Mouse (Mus musculus) embryonic facial prominence, embryonic 11.5 days (tissue): ENCODE measurements at regions not wholly inside any gene's neighbourhood (a gene's known extent, or its start where the extent isn't known, plus 50 kb on each side); places are given as distances from the start of the nearest gene placed in this dataset.

ENCODE experiments used
- ATAC-seq: fragments of 200-750 bp; cut with Nextera tagmentation; replicated peaks from 2 replicates; pipeline ENCODE4 v1.8.0; 2017; ENCODE audit warnings: low read depth; ENCODE audit not compliant: insufficient number of reproducible peaks, low FRiP score, low TSS enrichment
- DNase-seq: peaks from one replicate; pipeline ENCODE4 v3.0.0-alpha.2; 2015; ENCODE audit warnings: low spot score
- H3K27ac ChIP-seq: fragments of 300-500 bp; sonication (generic); replicated peaks from 2 replicates; pipeline ENCODE4 v1.5.1; 2014; ENCODE audit warnings: mild to moderate bottlenecking, low read depth, low read length, control low read depth
- H3K27me3 ChIP-seq: fragments of 300-500 bp; sonication (generic); 2 replicates; pipeline ENCODE4 v1.6.1; 2014; ENCODE audit warnings: mild to moderate bottlenecking, low read length, moderate library complexity, mixed read lengths; ENCODE audit not compliant: control insufficient read depth, insufficient read depth
- H3K36me3 ChIP-seq: fragments of 300-500 bp; sonication (generic); replicated peaks from 2 replicates; pipeline ENCODE4 v1.6.1; 2014; ENCODE audit warnings: low read depth, mild to moderate bottlenecking, low read length, moderate library complexity, mixed read lengths; ENCODE audit not compliant: control insufficient read depth, insufficient read depth
- H3K4me1 ChIP-seq: fragments of 300-500 bp; sonication (generic); 2 replicates; pipeline ENCODE4 v1.6.1; 2014; ENCODE audit warnings: low read length, mixed read lengths; ENCODE audit not compliant: control insufficient read depth, insufficient read depth
- H3K4me2 ChIP-seq: fragments of 300-500 bp; sonication (generic); 2 replicates; pipeline ENCODE4 v1.6.1; 2014; ENCODE audit warnings: low read depth, mild to moderate bottlenecking, control low read depth, low read length, moderate library complexity
- H3K4me3 ChIP-seq: fragments of 300-500 bp; sonication (generic); 2 replicates; pipeline ENCODE4 v1.5.1; 2014; ENCODE audit warnings: low read depth, low read length, control low read depth
- H3K9ac ChIP-seq: fragments of 300-500 bp; sonication (generic); replicated peaks from 2 replicates; pipeline ENCODE4 v1.6.1; 2014; ENCODE audit warnings: mild to moderate bottlenecking, control low read depth, low read length
- H3K9me3 ChIP-seq: fragments of 300-500 bp; sonication (generic); replicated peaks from 2 replicates; pipeline ENCODE4 v1.6.1; 2016; ENCODE audit warnings: mild to moderate bottlenecking, low read length, inconsistent platforms, mixed read lengths; ENCODE audit not compliant: control insufficient read depth
- WGBS: fragments of 180-500 bp; shearing (Covaris S2); extraction: QIAGEN DNeasy Blood & Tissue Kit; methylation state at CpG from one replicate; pipeline ENCODE4 v1.1.7; 2014; 5-methylcytosine and 5-hydroxymethylcytosine counted together

DNA sequence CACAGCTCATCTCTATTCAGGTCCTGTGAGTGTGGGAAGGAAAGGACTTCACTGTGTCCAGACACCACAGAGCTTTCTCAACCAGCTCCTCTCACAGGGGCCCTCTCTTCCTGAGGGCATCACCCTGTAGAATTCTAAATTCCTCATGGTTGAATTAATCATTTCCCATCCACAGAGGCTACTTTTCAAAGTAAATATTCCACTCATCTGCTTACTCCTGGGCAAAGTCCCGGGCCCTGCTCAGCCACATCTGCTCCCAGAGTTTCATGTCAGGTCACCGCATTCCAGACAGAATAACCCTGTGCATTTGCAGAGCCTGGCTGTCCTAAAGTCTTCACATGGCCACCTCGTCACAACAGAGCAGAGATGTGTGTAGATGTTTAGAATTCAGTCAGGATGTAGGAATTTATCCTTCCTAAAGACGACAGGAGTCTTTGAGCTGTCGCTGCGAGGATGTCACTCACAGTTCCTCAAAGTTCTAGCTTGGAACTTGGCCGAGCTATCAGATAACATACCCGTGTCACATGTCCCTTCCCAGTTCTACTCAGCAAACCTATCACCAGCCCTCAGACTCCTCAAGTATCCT is 159.8 kb upstream of the Gmds start:
- no peak overlapping the region for H3K4me2 ChIP-seq
- no peak overlapping the region for H3K9ac ChIP-seq
- H3K27ac ChIP-seq, result no peak overlapping the region
- WGBS, result 50% methylated on average over 8 of the region's 8 CpGs
- no peaks in the 10 kb centered on the region for H3K36me3 ChIP-seq
- H3K9me3 ChIP-seq, result no peaks in the 10 kb centered on the region
- no peak for ATAC-seq
- H3K27me3 ChIP-seq, result 0 out of 2 replicates have a peak, but pooled peaks cover 2% of the 10 kb centered on the region
- no peak overlapping the region for H3K4me3 ChIP-seq
- DNase-seq, result no peak
- H3K4me1 ChIP-seq, result no peaks in the 10 kb centered on the region

DNA sequence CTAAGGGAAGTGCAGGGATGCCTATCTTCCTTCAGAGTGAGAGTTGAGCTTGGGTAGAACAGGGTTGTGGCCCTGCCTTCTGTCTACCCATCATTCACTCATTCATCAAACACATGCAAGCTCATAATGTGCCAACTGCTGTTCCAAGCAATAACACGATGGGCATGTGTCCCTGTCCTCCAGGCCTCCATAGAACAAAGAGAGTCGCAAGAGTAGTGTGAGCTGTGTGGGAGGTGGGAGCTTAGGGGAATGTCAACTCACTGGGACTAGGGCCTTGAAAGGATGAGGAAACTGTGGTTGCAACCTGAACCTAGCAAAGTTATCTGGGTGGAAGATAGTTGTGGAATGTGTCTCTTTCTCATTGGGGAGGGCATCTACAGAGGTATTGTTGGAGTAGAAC is 157.7 kb upstream of the Gmds start:
- 90% methylated on average over 2 of the region's 2 CpGs for WGBS
- DNase-seq, result no peak

DNA sequence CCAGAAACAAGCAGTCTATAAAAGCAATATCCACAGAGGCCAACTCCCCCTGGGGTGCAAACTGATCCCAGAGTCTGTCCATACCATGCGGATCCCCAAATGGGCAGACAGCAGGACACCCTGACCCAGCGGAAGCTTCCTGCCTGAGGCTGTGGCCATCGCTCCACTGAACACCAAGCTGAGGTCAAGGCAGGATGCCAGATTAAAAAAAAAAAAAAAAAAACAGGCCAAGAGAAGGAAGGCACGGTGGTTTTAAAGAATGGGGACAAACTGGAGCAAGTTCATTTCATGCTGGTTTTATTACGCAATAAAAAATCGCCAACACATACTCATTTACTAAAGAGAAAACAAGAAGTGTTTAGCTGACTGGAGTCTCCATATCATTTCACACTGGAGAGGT is 156.5 kb upstream of the Gmds start:
- Histone ChIP-seq H3K9me3 (no peaks in the 10 kb centered on the region), H3K4me1 (no peaks in the 10 kb centered on the region; the same call in 1 of the 2 replicates), H3K9ac (no peak overlapping the region), H3K27ac (no peak overlapping the region), H3K27me3 (0 out of 2 replicates have a peak, but pooled peaks cover 2% of the 10 kb centered on the region), H3K4me3 (no peak overlapping the region), H3K4me2 (no peak overlapping the region), H3K36me3 (no peaks in the 10 kb centered on the region)
- no peak for ATAC-seq
- no peak for DNase-seq
- WGBS, result 56% methylated on average over 6 of the region's 6 CpGs

More for the DNA sequence above, 157.7 kb upstream of the Gmds start:
- Histone ChIP-seq H3K27ac (no peak overlapping the region), H3K9ac (no peak overlapping the region), H3K4me2 (no peak overlapping the region), H3K9me3 (no peaks in the 10 kb centered on the region), H3K27me3 (0 out of 2 replicates have a peak, but pooled peaks cover 2% of the 10 kb centered on the region), H3K4me1 (no peaks in the 10 kb centered on the region; the same call in 1 of the 2 replicates), H3K36me3 (no peaks in the 10 kb centered on the region), H3K4me3 (no peak overlapping the region)
- no peak for ATAC-seq

DNA sequence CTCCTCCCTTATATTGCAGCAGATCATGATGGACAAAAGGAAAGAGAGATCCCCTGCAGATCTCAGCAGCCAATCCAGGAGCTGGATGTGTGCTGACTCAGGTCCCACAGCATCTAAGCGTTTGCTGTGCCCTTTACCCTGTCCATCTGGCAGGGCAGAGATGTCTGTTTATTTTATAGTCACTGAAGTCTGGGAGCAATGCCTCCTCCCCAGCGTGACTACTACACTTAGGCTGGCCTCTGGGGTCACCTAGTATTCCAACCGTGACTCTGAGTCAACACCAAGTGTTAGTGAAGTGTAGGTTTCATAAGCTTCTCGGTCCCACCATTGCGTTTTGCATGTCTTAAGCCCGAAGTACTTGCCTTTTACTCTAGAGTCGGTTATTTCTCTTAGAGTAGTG is 155.3 kb upstream of the Gmds start:
- ATAC-seq (no peak), DNase-seq (no peak)
- Histone ChIP-seq H3K9me3 (no peaks in the 10 kb centered on the region), H3K9ac (no peak overlapping the region), H3K36me3 (no peaks in the 10 kb centered on the region), H3K27ac (no peak overlapping the region), H3K4me3 (no peak overlapping the region), H3K4me2 (no peak overlapping the region), H3K4me1 (no peaks in the 10 kb centered on the region; the same call in 1 of the 2 replicates), H3K27me3 (0 out of 2 replicates have a peak, but pooled peaks cover 2% of the 10 kb centered on the region)
- 45% methylated on average over 7 of the region's 7 CpGs for WGBS

DNA sequence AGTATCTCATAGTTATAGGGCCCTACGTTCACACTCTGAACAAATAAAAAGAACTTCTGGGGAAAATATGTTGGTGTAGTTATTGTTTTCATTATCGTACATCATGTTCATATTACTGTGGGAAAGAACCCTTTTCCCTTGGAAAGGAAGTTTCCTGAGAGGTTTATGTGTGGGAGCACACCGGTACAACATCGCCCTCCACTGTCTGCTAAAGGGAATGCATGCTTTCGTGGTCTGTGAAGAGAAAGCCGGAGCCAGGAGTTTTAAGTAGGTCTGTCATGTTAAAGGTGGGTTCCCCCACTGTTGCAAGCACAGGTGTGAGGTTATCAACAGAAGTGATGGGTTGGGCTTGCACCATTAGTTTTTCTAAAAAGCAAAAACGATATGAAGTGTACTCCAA is 154.8 kb upstream of the Gmds start:
- Histone ChIP-seq H3K27ac (no peak overlapping the region), H3K9ac (no peak overlapping the region), H3K4me3 (no peak overlapping the region), H3K27me3 (0 out of 2 replicates have a peak, but pooled peaks cover 2% of the 10 kb centered on the region), H3K4me2 (no peak overlapping the region), H3K4me1 (no peaks in the 10 kb centered on the region; the same call in 1 of the 2 replicates), H3K9me3 (no peaks in the 10 kb centered on the region), H3K36me3 (no peaks in the 10 kb centered on the region)
- 16% methylated on average over 7 of the region's 7 CpGs for WGBS
- DNase-seq (peak; percentile 90), ATAC-seq (no peak)

DNA sequence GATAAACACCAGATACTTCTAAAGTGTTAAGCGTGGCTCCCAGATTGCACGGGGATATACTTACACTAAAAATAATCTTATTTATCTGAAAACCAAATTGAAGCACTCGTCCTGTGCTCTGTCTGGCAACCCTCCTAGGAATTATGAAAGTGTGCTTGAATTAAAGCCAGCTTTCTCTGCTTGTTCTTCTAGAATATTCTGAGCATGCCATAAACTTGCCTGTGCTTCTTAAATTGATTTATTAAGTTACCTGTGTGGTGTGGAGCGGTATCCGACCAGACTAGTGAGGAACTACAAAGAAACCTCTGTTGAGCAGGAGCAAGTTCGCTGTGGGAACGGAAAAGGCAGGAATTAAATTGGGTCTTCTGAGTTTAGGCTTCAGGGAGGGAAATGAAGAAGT is 154.0 kb upstream of the Gmds start:
- Histone ChIP-seq H3K27me3 (0 out of 2 replicates have a peak, but pooled peaks cover 2% of the 10 kb centered on the region), H3K4me3 (no peak overlapping the region), H3K9me3 (no peaks in the 10 kb centered on the region), H3K9ac (no peak overlapping the region), H3K27ac (no peak overlapping the region), H3K36me3 (no peaks in the 10 kb centered on the region), H3K4me1 (no peaks in the 10 kb centered on the region; the same call in 1 of the 2 replicates), H3K4me2 (no peak overlapping the region)
- ATAC-seq (no peak), DNase-seq (no peak)
- WGBS, result 55% methylated on average over 7 of the region's 7 CpGs

DNA sequence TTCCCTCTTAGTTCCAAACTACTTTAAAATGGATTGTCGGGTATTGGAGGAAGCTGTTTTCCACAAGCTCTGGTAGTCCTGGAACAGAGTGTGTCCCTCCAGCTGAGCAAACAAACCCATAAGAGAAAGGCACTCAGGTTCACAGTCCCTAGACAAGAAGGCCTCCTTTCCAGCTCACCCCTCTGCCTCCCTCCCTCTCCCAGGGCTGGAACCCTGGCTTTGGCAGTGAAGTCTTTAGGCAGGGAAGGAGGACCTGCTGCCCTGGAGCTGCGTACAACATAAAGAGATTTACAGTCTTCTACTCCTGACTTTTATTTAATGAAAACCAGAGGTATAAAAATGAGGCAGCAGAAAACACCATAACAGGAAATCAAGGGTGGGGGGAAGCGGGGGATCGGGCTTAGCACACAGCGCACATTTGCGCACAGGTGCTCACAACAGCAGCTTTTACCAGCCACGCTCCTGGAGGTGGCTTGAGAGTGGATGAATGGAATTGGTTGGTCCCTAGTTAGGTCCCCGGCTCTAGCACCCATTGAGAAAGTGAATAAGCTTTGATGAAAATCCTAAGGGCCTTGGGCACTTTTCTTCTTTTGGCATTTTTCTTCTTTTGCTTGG is 143.0 kb upstream of the Gmds start:
- ATAC-seq (no peak), DNase-seq (peak; percentile 31)
- H3K4me1 ChIP-seq, result no peaks in the 10 kb centered on the region
- H3K36me3 ChIP-seq, result no peaks in the 10 kb centered on the region
- no peak overlapping the region for H3K9ac ChIP-seq
- H3K4me2 ChIP-seq, result no peak overlapping the region
- WGBS, result 56% methylated on average over 8 of the region's 8 CpGs
- no peaks in the 10 kb centered on the region for H3K27me3 ChIP-seq
- H3K27ac ChIP-seq, result no peak overlapping the region
- no peaks in the 10 kb centered on the region for H3K9me3 ChIP-seq
- no peak overlapping the region for H3K4me3 ChIP-seq

DNA sequence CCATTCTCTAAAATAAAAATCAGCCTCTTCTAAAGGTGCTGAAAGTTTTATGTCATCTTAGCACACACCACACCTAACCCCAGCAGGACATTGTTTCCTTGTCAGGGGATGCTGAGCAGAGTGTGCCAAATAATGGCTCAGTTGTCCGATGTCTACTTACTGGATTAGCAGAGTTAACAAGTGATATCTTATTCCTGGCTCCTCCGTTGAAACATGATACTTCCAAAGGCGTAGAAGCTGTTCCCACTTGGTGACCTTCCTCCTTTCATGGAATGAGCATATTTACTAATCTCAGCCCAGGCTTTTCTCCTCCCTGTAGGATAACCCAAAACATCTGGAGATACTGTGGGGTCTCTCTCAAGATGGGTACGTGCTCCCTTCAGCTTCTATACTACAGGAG is 141.5 kb upstream of the Gmds start:
- Histone ChIP-seq H3K27me3 (no peaks in the 10 kb centered on the region), H3K9me3 (no peaks in the 10 kb centered on the region), H3K4me3 (no peak overlapping the region), H3K4me1 (no peaks in the 10 kb centered on the region), H3K4me2 (no peak overlapping the region), H3K27ac (no peak overlapping the region), H3K36me3 (no peaks in the 10 kb centered on the region), H3K9ac (no peak overlapping the region)
- 13% methylated on average over 4 of the region's 4 CpGs for WGBS
- ATAC-seq (no peak), DNase-seq (peak; percentile 61)
